Mouse (Mus musculus): ENCODE measurements around the gene Pomgnt2. TPM values are rescaled to one million over a fixed set of nuclear protein-coding genes. Genes with fewer than 3 reads are reported as not detected.

Pomgnt2 gene
- polyA plus RNA-seq, 1 experiment: 19.3 TPM

- 3% methylated on average over 10 of the region's 10 CpGs for WGBS
- DNase-seq: peak; percentile 84
- Histone ChIP-seq H3K27ac (ENCODE audit: control insufficient read depth, insufficient read depth, low read length) (no peak overlapping the region), H3K4me3 (ENCODE audit: control insufficient read depth, insufficient read depth, low read length) (no peak overlapping the region), H3K27me3 (ENCODE audit: control insufficient read depth, insufficient read depth, low read length) (no peaks in the 10 kb centered on the region), H3K36me3 (ENCODE audit: control insufficient read depth, insufficient read depth, low read length) (no peaks in the 10 kb centered on the region), H3K4me1 (replicated peaks; ENCODE audit: control insufficient read depth, insufficient read depth, low read length) (peaks cover 6% of the 10 kb centered on the region)
- TF ChIP-seq POLR2A (IDR thresholded peaks at IDR 0.05; ENCODE audit: control insufficient read depth, extremely low read depth, insufficient read depth, low read length, poor library complexity) (no peak), CTCF (IDR thresholded peaks at IDR 0.05; ENCODE audit: borderline replicate concordance, control insufficient read depth, extremely low read depth, insufficient read depth, low read length, poor library complexity) (no peak; the same call in none of the 2 replicates)
Measured at GRCm38 (mm10) chr9:122014241-122014667, 17.3 kb upstream of the Pomgnt2 start.

GRCm38 (mm10) chr9:122013629-122014028 is 16.7 kb upstream of the Pomgnt2 start:
- TF ChIP-seq CTCF (IDR thresholded peaks at IDR 0.05; ENCODE audit: borderline replicate concordance, control insufficient read depth, extremely low read depth, insufficient read depth, low read length, poor library complexity) (no peak), POLR2A (IDR thresholded peaks at IDR 0.05; ENCODE audit: control insufficient read depth, extremely low read depth, insufficient read depth, low read length, poor library complexity) (no peak)

GRCm38 (mm10) chr9:122012816-122013215 is 15.9 kb upstream of the Pomgnt2 start:
- Histone ChIP-seq H3K27ac (ENCODE audit: control insufficient read depth, insufficient read depth, low read length) (no peak overlapping the region), H3K27me3 (ENCODE audit: control insufficient read depth, insufficient read depth, low read length) (no peaks in the 10 kb centered on the region), H3K36me3 (ENCODE audit: control insufficient read depth, insufficient read depth, low read length) (no peaks in the 10 kb centered on the region), H3K4me1 (replicated peaks; ENCODE audit: control insufficient read depth, insufficient read depth, low read length) (peaks cover 6% of the 10 kb centered on the region), H3K4me3 (ENCODE audit: control insufficient read depth, insufficient read depth, low read length) (no peak overlapping the region)
- WGBS: 94% methylated on average over 2 of the region's 2 CpGs
- TF ChIP-seq POLR2A (IDR thresholded peaks at IDR 0.05; ENCODE audit: control insufficient read depth, extremely low read depth, insufficient read depth, low read length, poor library complexity) (no peak), CTCF (IDR thresholded peaks at IDR 0.05; ENCODE audit: borderline replicate concordance, control insufficient read depth, extremely low read depth, insufficient read depth, low read length, poor library complexity) (no peak)
- no peak for DNase-seq

More at GRCm38 (mm10) chr9:122013629-122014028, 16.7 kb upstream of the Pomgnt2 start:
- no peak for DNase-seq
- Histone ChIP-seq H3K4me3 (ENCODE audit: control insufficient read depth, insufficient read depth, low read length) (no peak overlapping the region), H3K4me1 (replicated peaks; ENCODE audit: control insufficient read depth, insufficient read depth, low read length) (peaks cover 6% of the 10 kb centered on the region), H3K36me3 (ENCODE audit: control insufficient read depth, insufficient read depth, low read length) (no peaks in the 10 kb centered on the region), H3K27ac (ENCODE audit: control insufficient read depth, insufficient read depth, low read length) (no peak overlapping the region), H3K27me3 (ENCODE audit: control insufficient read depth, insufficient read depth, low read length) (no peaks in the 10 kb centered on the region)
- WGBS: 31% methylated on average over 4 of the region's 4 CpGs

- H3K4me1 ChIP-seq (replicated peaks; ENCODE audit: control insufficient read depth, insufficient read depth, low read length): peaks cover 6% of the 10 kb centered on the region
- no peak overlapping the region for H3K4me3 ChIP-seq (ENCODE audit: control insufficient read depth, insufficient read depth, low read length)
- DNase-seq: no peak
- WGBS: 92% methylated on average over 2 of the region's 2 CpGs
- H3K27me3 ChIP-seq (ENCODE audit: control insufficient read depth, insufficient read depth, low read length): no peaks in the 10 kb centered on the region
- TF ChIP-seq CTCF (IDR thresholded peaks at IDR 0.05; ENCODE audit: borderline replicate concordance, control insufficient read depth, extremely low read depth, insufficient read depth, low read length, poor library complexity) (no peak), POLR2A (IDR thresholded peaks at IDR 0.05; ENCODE audit: control insufficient read depth, extremely low read depth, insufficient read depth, low read length, poor library complexity) (no peak)
- no peak overlapping the region for H3K27ac ChIP-seq (ENCODE audit: control insufficient read depth, insufficient read depth, low read length)
- H3K36me3 ChIP-seq (ENCODE audit: control insufficient read depth, insufficient read depth, low read length): no peaks in the 10 kb centered on the region
Measured at GRCm38 (mm10) chr9:122010751-122011150, 13.8 kb upstream of the Pomgnt2 start.

- Histone ChIP-seq H3K27ac (ENCODE audit: control insufficient read depth, insufficient read depth, low read length) (no peak overlapping the region), H3K4me1 (replicated peaks; ENCODE audit: control insufficient read depth, insufficient read depth, low read length) (peaks cover 6% of the 10 kb centered on the region), H3K36me3 (ENCODE audit: control insufficient read depth, insufficient read depth, low read length) (no peaks in the 10 kb centered on the region), H3K27me3 (ENCODE audit: control insufficient read depth, insufficient read depth, low read length) (no peaks in the 10 kb centered on the region; the same call in 1 of the 2 replicates), H3K4me3 (ENCODE audit: control insufficient read depth, insufficient read depth, low read length) (no peak overlapping the region)
- 59% methylated on average over 2 of the region's 2 CpGs for WGBS
- no peak for TF ChIP-seq POLR2A (IDR thresholded peaks at IDR 0.05; ENCODE audit: control insufficient read depth, extremely low read depth, insufficient read depth, low read length, poor library complexity)
- TF ChIP-seq CTCF (IDR thresholded peaks at IDR 0.05; ENCODE audit: borderline replicate concordance, control insufficient read depth, extremely low read depth, insufficient read depth, low read length, poor library complexity): no peak
- DNase-seq: no peak
Measured at GRCm38 (mm10) chr9:122008876-122009275, 12.0 kb upstream of the Pomgnt2 start.

- no peak for TF ChIP-seq POLR2A (IDR thresholded peaks at IDR 0.05; ENCODE audit: control insufficient read depth, extremely low read depth, insufficient read depth, low read length, poor library complexity)
- no peak for TF ChIP-seq CTCF (IDR thresholded peaks at IDR 0.05; ENCODE audit: borderline replicate concordance, control insufficient read depth, extremely low read depth, insufficient read depth, low read length, poor library complexity)
- Histone ChIP-seq H3K27me3 (ENCODE audit: control insufficient read depth, insufficient read depth, low read length) (no peaks in the 10 kb centered on the region; the same call in 1 of the 2 replicates), H3K4me1 (replicated peaks; ENCODE audit: control insufficient read depth, insufficient read depth, low read length) (peaks cover 3% of the 10 kb centered on the region), H3K4me3 (ENCODE audit: control insufficient read depth, insufficient read depth, low read length) (no peak overlapping the region), H3K36me3 (ENCODE audit: control insufficient read depth, insufficient read depth, low read length) (no peaks in the 10 kb centered on the region), H3K27ac (ENCODE audit: control insufficient read depth, insufficient read depth, low read length) (no peak overlapping the region)
- DNase-seq: peak; percentile 61
- 12% methylated on average over 7 of the region's 7 CpGs for WGBS
Measured at GRCm38 (mm10) chr9:122006609-122007008, 9.7 kb upstream of the Pomgnt2 start.

- no peaks in the 10 kb centered on the region; the same call in 1 of the 2 replicates for H3K27me3 ChIP-seq (ENCODE audit: control insufficient read depth, insufficient read depth, low read length)
- no peak overlapping the region for H3K27ac ChIP-seq (ENCODE audit: control insufficient read depth, insufficient read depth, low read length)
- H3K4me3 ChIP-seq (ENCODE audit: control insufficient read depth, insufficient read depth, low read length): no peak overlapping the region
- no peak for TF ChIP-seq CTCF (IDR thresholded peaks at IDR 0.05; ENCODE audit: borderline replicate concordance, control insufficient read depth, extremely low read depth, insufficient read depth, low read length, poor library complexity)
- no peak for TF ChIP-seq POLR2A (IDR thresholded peaks at IDR 0.05; ENCODE audit: control insufficient read depth, extremely low read depth, insufficient read depth, low read length, poor library complexity)
- H3K4me1 ChIP-seq (replicated peaks; ENCODE audit: control insufficient read depth, insufficient read depth, low read length): no peaks in the 10 kb centered on the region
- no peaks in the 10 kb centered on the region for H3K36me3 ChIP-seq (ENCODE audit: control insufficient read depth, insufficient read depth, low read length)
- 93% methylated on average over 2 of the region's 2 CpGs for WGBS
- no peak for DNase-seq
Measured at GRCm38 (mm10) chr9:122006175-122006574, 9.3 kb upstream of the Pomgnt2 start.

All from thymus, adult 2 months (tissue).